ENCODE assay signal across 18 mouse cellular contexts in the genomic region with DNA sequence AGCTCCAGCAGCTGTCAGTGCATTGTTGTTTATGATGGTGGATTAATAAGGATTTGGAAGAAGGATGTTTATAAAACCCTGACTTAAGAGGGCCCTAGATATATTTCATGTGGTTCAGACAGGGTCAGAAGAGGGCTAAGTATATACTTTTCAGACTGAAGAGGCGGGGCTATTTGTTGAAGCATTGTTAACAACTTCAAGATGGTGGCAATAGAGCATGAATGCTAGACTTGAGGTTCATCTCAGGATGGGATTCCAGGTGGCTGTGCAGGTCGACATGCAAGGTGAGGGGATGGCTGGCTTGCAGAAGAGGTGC. TPM values are rescaled to one million over a fixed set of nuclear protein-coding genes. Genes with fewer than 3 reads are reported as not detected.
DNase-seq lines count a peak whose midpoint lies in the region; ATAC-seq and TF ChIP-seq lines count a peak whose summit lies in the region.
"Had no signal": no experiment of that assay in that cellular context is flagged by ENCODE, and none has a peak within 500 bp of the region (broad histone marks: within the 10 kb centered on the region; RNA-seq: fewer than 3 reads in every experiment).

No protein-coding gene starts in this region.

- H3K4me1 ChIP-seq in heart, embryonic 15.5 days (replicated peaks): peaks cover 32% of the 10 kb centered on the region
- H3K4me1 ChIP-seq in heart, embryonic 11.5 days (ENCODE audit: control insufficient read depth, insufficient read depth, low read length): peaks cover 30% of the 10 kb centered on the region
- peaks cover 3% of the 10 kb centered on the region; the same call in 1 of the 2 replicates for H3K4me1 ChIP-seq in limb, embryonic 15.5 days
- peaks cover 17% of the 10 kb centered on the region for H3K4me1 ChIP-seq in limb, embryonic 10.5 days
- peaks cover 19% of the 10 kb centered on the region for H3K4me1 ChIP-seq in small intestine, adult 2 months (ENCODE audit: control insufficient read depth, insufficient read depth, insufficient read length, low read length)
- H3K4me1 ChIP-seq in hindbrain, embryonic 10.5 days (replicated peaks): peaks cover 10% of the 10 kb centered on the region
- H3K4me1 ChIP-seq: hindbrain, embryonic 15.5 days had no signal

- H3K27ac ChIP-seq in heart, embryonic 15.5 days: peak overlapping the region; percentile 62; the same call in 1 of the 2 replicates
- no peak overlapping the region for H3K27ac ChIP-seq in heart, embryonic 11.5 days (ENCODE audit: low read depth, low read length)
- H3K27ac ChIP-seq in limb, embryonic 15.5 days: 0 out of 2 replicates have a peak overlapping the region, but pooled peaks have one; percentile 5
- H3K27ac ChIP-seq in limb, embryonic 10.5 days: no peak overlapping the region
- H3K27ac ChIP-seq in small intestine, adult 2 months (ENCODE audit: insufficient read depth, low read depth, low read length): peak overlapping the region; percentile 13; the same call in 1 of the 2 replicates
- H3K27ac ChIP-seq in hindbrain, embryonic 10.5 days: no peak overlapping the region
- H3K27ac ChIP-seq: embryonic facial prominence, embryonic 13.5 days; forebrain, embryonic 12.5 days; hindbrain, embryonic 15.5 days had no signal

- H3K4me3 ChIP-seq in heart, embryonic 15.5 days: no peak overlapping the region
- H3K4me3 ChIP-seq in heart, embryonic 11.5 days (ENCODE audit: low read depth, low read length): no peak overlapping the region
- H3K4me3 ChIP-seq in limb, embryonic 15.5 days: no peak overlapping the region
- no peak overlapping the region for H3K4me3 ChIP-seq in limb, embryonic 10.5 days
- H3K4me3 ChIP-seq in small intestine, adult 2 months (ENCODE audit: low read depth, low read length): no peak overlapping the region
- H3K4me3 ChIP-seq in hindbrain, embryonic 10.5 days: no peak overlapping the region
- H3K4me3 ChIP-seq: embryonic facial prominence, embryonic 13.5 days; forebrain, embryonic 12.5 days; hindbrain, embryonic 15.5 days had no signal

- H3K9me3 ChIP-seq in heart, embryonic 15.5 days (replicated peaks): no peaks in the 10 kb centered on the region
- H3K9me3 ChIP-seq in heart, embryonic 11.5 days (replicated peaks; ENCODE audit: control insufficient read depth, low read length): no peaks in the 10 kb centered on the region
- H3K9me3 ChIP-seq in limb, embryonic 15.5 days: no peaks in the 10 kb centered on the region
- H3K9me3 ChIP-seq in limb, embryonic 10.5 days (replicated peaks): no peaks in the 10 kb centered on the region
- no peaks in the 10 kb centered on the region for H3K9me3 ChIP-seq in hindbrain, embryonic 10.5 days
- H3K9me3 ChIP-seq: embryonic facial prominence, embryonic 13.5 days; forebrain, embryonic 12.5 days; hindbrain, embryonic 15.5 days had no signal

- ATAC-seq in heart, embryonic 15.5 days (replicated peaks; ENCODE audit: insufficient number of reproducible peaks, insufficient read depth, low FRiP score, low read depth): no peak
- ATAC-seq in heart, embryonic 11.5 days (replicated peaks; ENCODE audit: insufficient number of reproducible peaks, low FRiP score, low TSS enrichment): no peak
- ATAC-seq in limb, embryonic 15.5 days (ENCODE audit: insufficient number of reproducible peaks, low FRiP score, low TSS enrichment, low read depth): no peak
- ATAC-seq: forebrain, embryonic 16.5 days had no signal

- DNase-seq in limb, embryonic 10.5 days (ENCODE audit: low spot score): no peak
- no peak for DNase-seq in urinary bladder, postnatal 25 days (ENCODE audit: low spot score)
- DNase-seq in hindbrain, embryonic 10.5 days (ENCODE audit: low spot score): no peak
- DNase-seq: adrenal gland, adult 2 months; adrenal gland, postnatal 25 days; cerebellum, adult 18-20 months; cerebellum, adult 9-11 months; cerebellum, postnatal 36 days; gastrocnemius, postnatal 14 days; heart, postnatal 10 days had no signal

- TF ChIP-seq POLR2A in small intestine, adult 2 months (IDR thresholded peaks at IDR 0.05; ENCODE audit: low read depth, low read length): no peak

- no peaks in the 10 kb centered on the region for H3K36me3 ChIP-seq in heart, embryonic 15.5 days
- no peaks in the 10 kb centered on the region for H3K36me3 ChIP-seq in heart, embryonic 11.5 days (ENCODE audit: control insufficient read depth, insufficient read depth, low read length)
- H3K36me3 ChIP-seq in limb, embryonic 15.5 days: no peaks in the 10 kb centered on the region
- H3K36me3 ChIP-seq in limb, embryonic 10.5 days: no peaks in the 10 kb centered on the region
- H3K36me3 ChIP-seq in small intestine, adult 2 months (ENCODE audit: control insufficient read depth, insufficient read depth, low read length): peaks cover 65% of the 10 kb centered on the region
- peaks cover 10% of the 10 kb centered on the region; the same call in 1 of the 2 replicates for H3K36me3 ChIP-seq in hindbrain, embryonic 10.5 days
- H3K36me3 ChIP-seq: embryonic facial prominence, embryonic 13.5 days; forebrain, embryonic 12.5 days; hindbrain, embryonic 15.5 days had no signal

- H3K27me3 ChIP-seq in heart, embryonic 15.5 days: no peaks in the 10 kb centered on the region
- no peaks in the 10 kb centered on the region for H3K27me3 ChIP-seq in heart, embryonic 11.5 days (ENCODE audit: control insufficient read depth, insufficient read depth, low read length)
- H3K27me3 ChIP-seq in limb, embryonic 15.5 days: 0 out of 2 replicates have a peak, but pooled peaks cover 3% of the 10 kb centered on the region
- H3K27me3 ChIP-seq in limb, embryonic 10.5 days (ENCODE audit: low read depth, poor library complexity, severe bottlenecking): no peaks in the 10 kb centered on the region
- H3K27me3 ChIP-seq in small intestine, adult 2 months (ENCODE audit: control insufficient read depth, insufficient read depth, low read length): no peaks in the 10 kb centered on the region
- no peaks in the 10 kb centered on the region for H3K27me3 ChIP-seq in hindbrain, embryonic 10.5 days (ENCODE audit: insufficient read depth, poor library complexity, severe bottlenecking)
- H3K27me3 ChIP-seq: embryonic facial prominence, embryonic 13.5 days; forebrain, embryonic 12.5 days; hindbrain, embryonic 15.5 days had no signal

- TF ChIP-seq CTCF in small intestine, adult 2 months (IDR thresholded peaks at IDR 0.05; ENCODE audit: extremely low read depth, insufficient read length, insufficient replicate concordance, low read depth, low read length): no peak

- H3K4me2 ChIP-seq in heart, embryonic 15.5 days: no peak overlapping the region
- H3K4me2 ChIP-seq in heart, embryonic 11.5 days: no peak overlapping the region
- no peak overlapping the region for H3K4me2 ChIP-seq in limb, embryonic 15.5 days
- H3K4me2 ChIP-seq: embryonic facial prominence, embryonic 13.5 days; forebrain, embryonic 12.5 days; hindbrain, embryonic 15.5 days had no signal

- no peak overlapping the region for H3K9ac ChIP-seq in heart, embryonic 15.5 days
- no peak overlapping the region for H3K9ac ChIP-seq in heart, embryonic 11.5 days (ENCODE audit: low read depth, low read length)
- no peak overlapping the region for H3K9ac ChIP-seq in limb, embryonic 15.5 days
- H3K9ac ChIP-seq: embryonic facial prominence, embryonic 13.5 days; forebrain, embryonic 12.5 days; hindbrain, embryonic 15.5 days had no signal

- WGBS in heart, embryonic 15.5 days: 86% methylated on average over 2 of the region's 2 CpGs
- WGBS in heart, embryonic 11.5 days (ENCODE audit: insufficient replicate concordance): 77% methylated on average over 2 of the region's 2 CpGs
- WGBS in limb, embryonic 15.5 days: 74% methylated on average over 2 of the region's 2 CpGs
- 83% methylated on average over 2 of the region's 2 CpGs for WGBS in limb, embryonic 10.5 days
- 86% methylated on average over 2 of the region's 2 CpGs for WGBS in small intestine, adult 2 months
- 79% methylated on average over 2 of the region's 2 CpGs for WGBS in hindbrain, embryonic 10.5 days

RNA-seq across cellular contexts. Expression of gene Hacd2, which starts 37.2 kb away (rescaled TPM):
- polyA plus RNA-seq in heart, embryonic 15.5 days (2015; fragmentation: Nextera tagmentation; extraction: Ambion mirVana): 53.7 and 65.8 TPM in 2 replicates
- polyA plus RNA-seq in heart, embryonic 11.5 days (2014; fragmentation: Nextera tagmentation; extraction: Ambion mirVana): 32.3 and 34.2 TPM in 2 replicates
- 132 and 144 TPM in 2 replicates for polyA plus RNA-seq in limb, embryonic 15.5 days (2015; fragmentation: Nextera tagmentation; extraction: Ambion mirVana)
- 67.0 and 73.4 TPM in 2 replicates for polyA plus RNA-seq in limb, embryonic 10.5 days (2016; fragmentation: Nextera tagmentation; extraction: Ambion mirVana)
- polyA plus RNA-seq in small intestine, adult 2 months (2012; rRNA removed): 25.6 and 34.9 TPM in 2 replicates
- polyA plus RNA-seq in hindbrain, embryonic 10.5 days (2016; fragmentation: Nextera tagmentation; extraction: Ambion mirVana): 72.5 and 74.9 TPM in 2 replicates

Comparison
In these comparisons a context has a peak if more than half of its experiments do, and no peak if none do; other contexts are left out.
1. H3K27ac ChIP-seq: peak in heart, embryonic 15.5 days (single experiment), limb, embryonic 15.5 days (single experiment) and small intestine, adult 2 months (single experiment); none in heart, embryonic 11.5 days (single experiment), limb, embryonic 10.5 days (single experiment) and hindbrain, embryonic 10.5 days (single experiment).